Mouse (Mus musculus) Patski (cell line): ENCODE measurements around the gene Manf. TPM values are rescaled to one million over a fixed set of nuclear protein-coding genes. Genes with fewer than 3 reads are reported as not detected.

Source experiments
- ATAC-seq: fragments of 100-300 bp; one replicate; pipeline ENCODE4 v1.8.0; 2021
- CTCF ChIA-PET: fragments of 350-600 bp; sonication (Branson Sonifier 250); formaldehyde crosslinking; loops from one replicate; lab custom pipeline; 2022; ENCODE audit warnings: inconsistent platforms; lab: Charles Lee
- POLR2A ChIA-PET: fragments of 350-600 bp; sonication (Branson Sonifier 250); formaldehyde crosslinking; loops from one replicate; lab custom pipeline; 2022; ENCODE audit warnings: antibody characterized with exemption, inconsistent platforms; lab: Charles Lee
- DNase-seq: peaks from one replicate; pipeline ENCODE4 v3.0.0-alpha.2; 2011; ENCODE audit warnings: low read depth, low spot score
- H3K27me3 ChIP-seq: fragments of 371-371 bp; one replicate; pipeline ENCODE4 v1.5.1; 2021
- CTCF ChIP-seq: fragments of 100-300 bp; IDR thresholded peaks from one replicate; pipeline ENCODE4 v1.5.1; 2021
- in situ Hi-C: fragments of 300-500 bp; cut with MboI; formaldehyde crosslinking; loops from 3 replicates; pipeline ENCODE4 v1.11.1; 2018; ENCODE audit warnings: low pct_unique_long_range_greater_than_20kb, mixed read lengths
- polyA plus RNA-seq: library from polyadenylated mRNA; unstranded; gene quantifications from one replicate; pipeline ENCODE4 v1.2.3, GENCODE M21; 2021

The Manf gene
- polyA plus RNA-seq, 1 experiment from 2014 or later: 319 TPM

GRCm38 (mm10) chr9:106885901-106886731, 5.7 kb downstream of the Manf start:
- CTCF ChIA-PET: interaction anchor here (0.6 kb wide), 1 partner anchor 172 kb away, joined by 3 read pairs; no protein-coding TSS in a partner anchor
- DNase-seq: no peak
- no peak for TF ChIP-seq CTCF
- POLR2A ChIA-PET: no interaction called here
- ATAC-seq: peak; percentile 24
- in situ Hi-C loops: no loop called here
- no peaks in the 10 kb centered on the region for H3K27me3 ChIP-seq

DNA sequence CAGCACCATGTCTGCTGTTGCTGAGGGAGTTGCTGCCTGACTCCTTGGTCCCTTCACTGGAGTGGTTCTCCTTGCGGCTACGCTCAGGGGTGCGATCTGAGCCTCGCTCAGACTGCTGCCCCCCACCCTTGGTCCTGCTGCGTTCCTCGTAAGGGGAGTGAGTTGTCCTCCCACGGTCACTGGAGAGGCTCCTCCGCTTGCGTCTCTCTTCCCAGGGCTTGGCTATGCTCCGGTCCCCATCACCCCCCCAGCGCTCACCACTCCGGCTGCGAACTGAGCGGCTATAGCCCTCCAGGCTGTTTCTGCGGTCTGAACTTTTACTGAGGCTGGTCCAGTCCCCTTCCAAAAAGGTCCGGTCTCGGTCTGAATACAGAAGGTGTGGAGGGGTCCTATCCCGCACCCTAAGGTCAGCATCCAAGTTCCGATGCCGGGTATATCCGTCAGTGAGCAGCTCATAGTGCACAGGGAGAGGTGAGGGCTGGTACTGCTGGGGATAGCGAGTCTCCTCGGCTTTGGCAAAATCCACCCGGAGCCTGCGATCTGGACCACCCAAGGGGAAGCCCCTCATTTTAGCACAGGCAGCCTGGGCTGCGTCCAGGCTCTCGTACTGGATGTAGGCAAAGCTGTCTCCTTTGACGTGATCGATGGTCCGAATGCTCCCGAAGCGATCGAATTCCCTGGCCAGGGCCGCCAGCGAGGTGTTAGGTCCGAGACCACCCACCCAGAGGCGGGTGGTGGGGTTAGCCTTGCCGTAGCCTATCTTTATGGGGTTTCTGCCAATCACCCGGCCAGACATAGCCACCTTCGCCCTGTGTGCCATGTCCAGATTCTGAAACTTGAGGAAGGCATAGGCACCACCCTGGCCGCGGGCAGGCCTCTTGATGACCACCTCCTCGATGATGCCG, 6.5 kb downstream of the Manf start:
- ATAC-seq (no peak), DNase-seq (no peak)
- in situ Hi-C loops: no loop called here
- ChIA-PET POLR2A (no interaction called here), CTCF (no interaction called here)
- no peaks in the 10 kb centered on the region for H3K27me3 ChIP-seq
- no peak for TF ChIP-seq CTCF

DNA sequence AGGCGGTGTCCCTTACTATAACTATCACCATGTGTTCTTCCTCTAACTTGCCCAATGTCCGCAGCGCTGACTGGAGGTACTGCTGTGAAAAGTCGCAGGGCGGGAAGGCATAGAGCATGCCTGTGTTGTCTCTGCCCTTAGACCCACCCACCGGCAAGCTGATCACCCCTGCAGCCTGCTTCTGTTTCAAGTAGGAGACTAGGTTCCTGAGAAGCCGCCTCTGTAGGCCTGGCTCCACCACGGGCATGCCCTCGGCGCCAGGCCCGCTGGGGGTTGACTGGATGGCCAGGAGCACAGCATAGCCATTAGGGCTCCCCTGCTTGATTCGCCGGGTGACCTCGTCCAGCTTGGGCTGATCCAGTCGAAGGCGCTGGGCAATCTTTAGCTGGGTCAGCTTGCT, 7.5 kb downstream of the Manf start:
- no peak for TF ChIP-seq CTCF
- H3K27me3 ChIP-seq: no peaks in the 10 kb centered on the region
- ChIA-PET CTCF (no interaction called here), POLR2A (no interaction called here)
- in situ Hi-C loops: no loop called here
- no peak for DNase-seq
- no peak for ATAC-seq

DNA sequence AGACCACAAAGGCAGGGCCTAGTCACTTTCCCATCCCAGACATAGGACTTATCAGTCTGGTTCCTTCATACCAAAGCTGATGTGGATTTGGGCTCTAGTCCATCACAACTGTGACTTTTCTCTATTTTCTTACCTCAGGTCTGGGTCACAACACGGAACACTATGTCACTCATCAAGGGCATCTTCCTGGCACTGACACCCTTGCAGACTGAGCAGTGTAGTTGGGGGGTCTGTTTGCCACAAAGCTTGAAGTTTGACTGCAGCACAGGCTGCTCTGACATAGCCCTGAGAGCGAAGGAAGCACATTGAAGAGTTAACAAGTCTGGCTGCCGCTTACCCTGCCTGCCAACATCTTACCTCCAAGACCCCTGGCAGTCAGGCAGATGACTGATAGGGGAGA, 8.7 kb downstream of the Manf start:
- in situ Hi-C loops: no loop called here
- ChIA-PET CTCF (no interaction called here), POLR2A (no interaction called here)
- no peaks in the 10 kb centered on the region for H3K27me3 ChIP-seq
- ATAC-seq (no peak), DNase-seq (no peak)
- TF ChIP-seq CTCF: no peak

- in situ Hi-C loops: no loop called here
- no peak for DNase-seq
- POLR2A ChIA-PET: no interaction called here
- CTCF ChIA-PET: no interaction called here
- no peaks in the 10 kb centered on the region for H3K27me3 ChIP-seq
- TF ChIP-seq CTCF: no peak
- ATAC-seq: no peak
These were observed 9.6 kb downstream of the Manf start for GRCm38 (mm10) chr9:106882176-106882575.

DNA sequence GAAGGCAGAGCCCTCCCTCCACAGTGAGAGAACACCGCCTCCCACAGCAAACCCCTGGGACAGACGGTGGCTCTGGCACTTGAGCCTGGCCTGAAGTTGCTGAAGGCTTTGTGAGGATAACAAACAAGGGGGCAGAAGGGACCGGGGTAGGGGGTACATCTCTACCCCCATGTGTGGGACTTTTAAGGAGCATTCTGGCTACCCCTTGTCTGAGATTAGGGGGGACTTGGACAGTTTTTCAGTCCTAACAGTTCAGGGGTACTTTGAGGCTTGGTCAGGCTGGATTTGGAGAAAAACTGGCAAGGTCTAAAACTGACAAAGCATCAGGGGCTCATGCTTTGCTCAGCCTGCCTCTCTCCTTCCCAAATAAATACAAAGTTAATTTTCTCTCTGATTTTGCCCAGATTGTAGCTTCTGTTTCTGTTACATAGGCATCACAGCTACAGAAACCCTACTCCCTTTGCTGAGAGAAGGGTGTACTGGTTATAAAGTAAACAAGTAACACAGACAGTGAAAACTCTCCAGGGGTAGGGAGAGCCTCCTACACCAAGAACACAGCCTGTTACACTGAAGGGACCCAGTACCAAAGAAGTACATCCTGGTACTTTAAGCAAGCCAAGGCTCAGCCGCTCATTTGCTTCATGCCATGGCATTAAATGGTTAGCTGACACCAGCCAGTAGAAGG, 10.6 kb downstream of the Manf start:
- in situ Hi-C loops: no loop called here
- CTCF ChIA-PET: no interaction called here
- ATAC-seq: no peak

GRCm38 (mm10) chr9:106879471-106879870, 12.3 kb downstream of the Manf start:
- ChIA-PET POLR2A (no interaction called here), CTCF (interaction anchor here (1.0 to 1.2 kb wide), 2 partner anchors 10 to 41 kb away, joined by 3 read pairs; no protein-coding TSS in a partner anchor)
- no peak for TF ChIP-seq CTCF
- no peaks in the 10 kb centered on the region for H3K27me3 ChIP-seq
- ATAC-seq: no peak
- in situ Hi-C loops: no loop called here
- DNase-seq: no peak

More for the DNA sequence above, 10.6 kb downstream of the Manf start:
- no peak for DNase-seq
- POLR2A ChIA-PET: no interaction called here
- H3K27me3 ChIP-seq: no peaks in the 10 kb centered on the region
- no peak for TF ChIP-seq CTCF

- TF ChIP-seq CTCF: no peak
- DNase-seq (no peak), ATAC-seq (no peak)
- POLR2A ChIA-PET: no interaction called here
- H3K27me3 ChIP-seq: no peaks in the 10 kb centered on the region
- CTCF ChIA-PET: interaction anchor here (1.1 kb wide), 1 partner anchor 49 kb away, joined by 3 read pairs; no protein-coding TSS in a partner anchor
- in situ Hi-C loops: no loop called here
These were observed 15.1 kb downstream of the Manf start for GRCm38 (mm10) chr9:106876666-106877065.

- ChIA-PET CTCF (no interaction called here), POLR2A (no interaction called here)
- ATAC-seq: no peak
- DNase-seq: no peak
- no peaks in the 10 kb centered on the region for H3K27me3 ChIP-seq
- TF ChIP-seq CTCF: no peak
- in situ Hi-C loops: no loop called here
These were observed 17.6 kb downstream of the Manf start for GRCm38 (mm10) chr9:106874216-106874615.

- no peak for ATAC-seq
- no peaks in the 10 kb centered on the region for H3K27me3 ChIP-seq
- TF ChIP-seq CTCF: no peak
- ChIA-PET POLR2A (no interaction called here), CTCF (interaction anchor here (1.0 kb wide), 1 partner anchor 14 kb away, joined by 3 read pairs; no protein-coding TSS in a partner anchor)
- in situ Hi-C loops: no loop called here
- DNase-seq: no peak
These were observed 33.7 kb downstream of the Manf start for GRCm38 (mm10) chr9:106858036-106858435.
